Mouse (Mus musculus) liver, embryonic 14.5 days (tissue): ENCODE data around the gene Rph3a.

Source experiments
- CTCF ChIP-seq: IDR thresholded peaks from 2 replicates; pipeline ENCODE4 v1.5.1; 2016; ENCODE audit warnings: antibody characterized with exemption, low read depth, control low read depth
- EP300 ChIP-seq: IDR thresholded peaks from 2 replicates; pipeline ENCODE4 v1.6.1; 2016; ENCODE audit warnings: antibody characterized with exemption, low read depth

DNA sequence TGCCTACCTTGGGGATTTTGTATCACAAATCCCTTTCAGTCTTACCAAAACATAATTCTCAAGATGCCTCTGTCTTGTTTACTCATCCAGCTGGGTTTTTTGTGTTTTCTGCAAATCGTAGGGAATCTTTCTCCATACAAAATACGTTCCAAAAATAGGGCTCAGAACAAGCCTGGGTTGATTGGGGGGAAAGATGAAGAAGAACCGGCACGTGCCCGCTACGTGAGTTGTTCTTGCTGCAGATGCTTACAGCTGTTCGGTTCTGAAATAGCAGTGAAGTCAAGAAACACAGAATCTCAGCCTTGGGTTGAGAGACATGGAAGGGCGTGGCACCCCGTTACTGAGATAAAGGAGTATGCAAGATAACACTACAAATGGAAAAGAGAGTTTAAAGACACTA is 44.0 kb upstream of the Rph3a start:
- TF ChIP-seq EP300 = no peak
- no peak for TF ChIP-seq CTCF
